Mouse (Mus musculus) kidney, postnatal 0 days (tissue): ENCODE data around the gene Satb2. TPM values are rescaled to one million over a fixed set of nuclear protein-coding genes. Genes with fewer than 3 reads are reported as not detected.

Experiments
- ATAC-seq: fragments of 200-750 bp; cut with Nextera tagmentation; replicated peaks from 2 replicates; pipeline ENCODE4 v1.8.0; 2017; ENCODE audit warnings: low read depth, moderate number of reproducible peaks, moderate TSS enrichment, moderate library complexity; ENCODE audit not compliant: low FRiP score
- DNase-seq: peaks from one replicate; pipeline ENCODE4 v3.0.0-alpha.2; 2016; ENCODE audit warnings: low spot score
- H3K27ac ChIP-seq: fragments of 300-500 bp; sonication (generic); 2 replicates; pipeline ENCODE4 v1.5.1; 2014; ENCODE audit warnings: mild to moderate bottlenecking
- H3K27me3 ChIP-seq: fragments of 300-500 bp; sonication (generic); 2 replicates; pipeline ENCODE4 v1.6.1; 2014; ENCODE audit warnings: low read length, mixed read lengths; ENCODE audit not compliant: insufficient read depth
- H3K36me3 ChIP-seq: fragments of 300-500 bp; sonication (generic); 2 replicates; pipeline ENCODE4 v1.6.1; 2014; ENCODE audit warnings: low read length, mixed read lengths; ENCODE audit not compliant: insufficient read depth
- H3K4me1 ChIP-seq: fragments of 300-500 bp; sonication (generic); replicated peaks from 2 replicates; pipeline ENCODE4 v1.6.1; 2014; ENCODE audit warnings: antibody characterized with exemption, low read length, mixed read lengths; ENCODE audit not compliant: insufficient read depth
- H3K4me2 ChIP-seq: fragments of 300-500 bp; sonication (generic); 2 replicates; pipeline ENCODE4 v1.6.1; 2014; ENCODE audit warnings: mild to moderate bottlenecking, low read length, moderate library complexity, mixed read lengths
- H3K4me3 ChIP-seq: fragments of 300-500 bp; sonication (generic); replicated peaks from 2 replicates; pipeline ENCODE4 v1.5.1; 2014; ENCODE audit warnings: low read depth, low read length
- H3K9ac ChIP-seq: fragments of 300-500 bp; sonication (generic); 2 replicates; pipeline ENCODE4 v1.6.1; 2014; ENCODE audit warnings: low read depth, low read length
- H3K9me3 ChIP-seq: fragments of 300-500 bp; sonication (generic); replicated peaks from 2 replicates; pipeline ENCODE4 v1.6.1; 2016; ENCODE audit warnings: low read length, inconsistent platforms, mixed read lengths
- CTCF ChIP-seq: IDR thresholded peaks from 2 replicates; pipeline ENCODE4 v1.5.1; 2016; ENCODE audit warnings: antibody characterized with exemption, low read depth, mild to moderate bottlenecking, moderate library complexity
- WGBS: fragments of 180-500 bp; shearing (Covaris S2); extraction: QIAGEN DNeasy Blood & Tissue Kit; methylation state at CpG from one replicate; pipeline ENCODE4 v1.1.7; 2014; 5-methylcytosine and 5-hydroxymethylcytosine counted together
- polyA plus RNA-seq: library from polyadenylated mRNA; unstranded; fragments of >200 nt; fragmentation: Nextera tagmentation; extraction: Ambion mirVana; gene quantifications from 2 replicates; pipeline ENCODE4 v1.2.1, GENCODE M21; 2015

Satb2 gene
- polyA plus RNA-seq, 1 experiment from 2014 or later, result 2.8 TPM

GRCm38 (mm10) chr1:56951525-56951924 lies 26.9 kb downstream of the Satb2 start:
- H3K27ac ChIP-seq, result no peak overlapping the region
- no peak for DNase-seq
- no peak overlapping the region for H3K4me3 ChIP-seq
- TF ChIP-seq CTCF, result no peak
- H3K27me3 ChIP-seq, result no peaks in the 10 kb centered on the region
- no peaks in the 10 kb centered on the region for H3K4me1 ChIP-seq
- H3K36me3 ChIP-seq, result no peaks in the 10 kb centered on the region
- WGBS, result 73% methylated on average over 6 of the region's 6 CpGs
- no peak for ATAC-seq
- H3K9ac ChIP-seq, result no peak overlapping the region
- H3K9me3 ChIP-seq, result no peaks in the 10 kb centered on the region
- no peak overlapping the region for H3K4me2 ChIP-seq

- Histone ChIP-seq H3K4me3 (no peak overlapping the region), H3K9ac (no peak overlapping the region), H3K4me1 (no peaks in the 10 kb centered on the region), H3K9me3 (no peaks in the 10 kb centered on the region), H3K4me2 (no peak overlapping the region), H3K27ac (no peak overlapping the region), H3K27me3 (no peaks in the 10 kb centered on the region), H3K36me3 (no peaks in the 10 kb centered on the region)
- no peak for TF ChIP-seq CTCF
- 89% methylated on average over 4 of the region's 4 CpGs for WGBS
- no peak for ATAC-seq
- no peak for DNase-seq
These were observed 39.0 kb downstream of the Satb2 start for GRCm38 (mm10) chr1:56939432-56939831.

- whole genome bisulfite sequencing, result 93% methylated on average over 3 of the region's 3 CpGs
- H3K9me3 ChIP-seq, result no peaks in the 10 kb centered on the region
- H3K4me3 ChIP-seq, result no peak overlapping the region
- H3K4me1 ChIP-seq, result no peaks in the 10 kb centered on the region
- ATAC-seq (no peak), DNase-seq (no peak)
- no peak overlapping the region for H3K27ac ChIP-seq
- H3K9ac ChIP-seq, result no peak overlapping the region
- no peaks in the 10 kb centered on the region for H3K36me3 ChIP-seq
- no peaks in the 10 kb centered on the region for H3K27me3 ChIP-seq
- no peak for TF ChIP-seq CTCF
- H3K4me2 ChIP-seq, result no peak overlapping the region
These were observed 40.0 kb downstream of the Satb2 start for GRCm38 (mm10) chr1:56938432-56938831.

- Histone ChIP-seq H3K9me3 (no peaks in the 10 kb centered on the region), H3K27me3 (no peaks in the 10 kb centered on the region), H3K9ac (no peak overlapping the region), H3K4me1 (no peaks in the 10 kb centered on the region), H3K36me3 (no peaks in the 10 kb centered on the region), H3K4me3 (no peak overlapping the region), H3K27ac (no peak overlapping the region), H3K4me2 (no peak overlapping the region)
- TF ChIP-seq CTCF, result no peak
- 79% methylated on average over 3 of the region's 3 CpGs for WGBS
- DNase-seq, result no peak
- no peak for ATAC-seq
These were observed 41.9 kb downstream of the Satb2 start for GRCm38 (mm10) chr1:56936554-56936953.

- Histone ChIP-seq H3K9me3 (no peaks in the 10 kb centered on the region), H3K4me2 (no peak overlapping the region), H3K9ac (no peak overlapping the region), H3K36me3 (no peaks in the 10 kb centered on the region), H3K27me3 (no peaks in the 10 kb centered on the region), H3K4me1 (no peaks in the 10 kb centered on the region), H3K4me3 (no peak overlapping the region), H3K27ac (no peak overlapping the region)
- DNase-seq (no peak), ATAC-seq (no peak)
- 34% methylated on average over 9 of the region's 9 CpGs for WGBS
- no peak for TF ChIP-seq CTCF
These were observed 44.6 kb downstream of the Satb2 start for GRCm38 (mm10) chr1:56933821-56934220.

GRCm38 (mm10) chr1:56930096-56930495 lies 48.4 kb downstream of the Satb2 start:
- H3K9ac ChIP-seq, result no peak overlapping the region
- H3K9me3 ChIP-seq, result no peaks in the 10 kb centered on the region
- 85% methylated on average over 4 of the region's 4 CpGs for WGBS
- no peak overlapping the region for H3K4me2 ChIP-seq
- no peak overlapping the region for H3K4me3 ChIP-seq
- H3K27me3 ChIP-seq, result no peaks in the 10 kb centered on the region
- ATAC-seq (no peak), DNase-seq (no peak)
- H3K27ac ChIP-seq, result no peak overlapping the region
- TF ChIP-seq CTCF, result no peak
- H3K4me1 ChIP-seq, result no peaks in the 10 kb centered on the region
- no peaks in the 10 kb centered on the region for H3K36me3 ChIP-seq

- H3K4me3 ChIP-seq, result no peak overlapping the region
- H3K27me3 ChIP-seq, result no peaks in the 10 kb centered on the region
- no peak overlapping the region for H3K27ac ChIP-seq
- ATAC-seq (no peak), DNase-seq (no peak)
- H3K4me2 ChIP-seq, result no peak overlapping the region
- TF ChIP-seq CTCF, result no peak
- H3K9me3 ChIP-seq, result no peaks in the 10 kb centered on the region
- no peak overlapping the region for H3K9ac ChIP-seq
- H3K36me3 ChIP-seq, result no peaks in the 10 kb centered on the region
- WGBS, result 68% methylated on average over 9 of the region's 9 CpGs
- H3K4me1 ChIP-seq, result no peaks in the 10 kb centered on the region
These were observed 49.7 kb downstream of the Satb2 start for GRCm38 (mm10) chr1:56928731-56929130.
